ENCODE assay signal across 19 mouse cellular contexts in genomic region chr17:67979248-67979647, GRCm38 (mm10). TPM values are rescaled to one million over a fixed set of nuclear protein-coding genes. Genes with fewer than 3 reads are reported as not detected.
A peak's percentile ranks its signal among the peaks of the same experiment; 100 is the strongest.
DNase-seq lines count a peak whose midpoint lies in the region; ATAC-seq and TF ChIP-seq lines count a peak whose summit lies in the region.
"Had no signal": no experiment of that assay in that cellular context is flagged by ENCODE, and none has a peak within 500 bp of the region (broad histone marks: within the 10 kb centered on the region; RNA-seq: fewer than 3 reads in every experiment).

No protein-coding gene starts in this region.

- H3K4me2 ChIP-seq in embryonic facial prominence, embryonic 13.5 days = no peak overlapping the region
- H3K4me2 ChIP-seq in kidney, embryonic 15.5 days = no peak overlapping the region
- no peak overlapping the region for H3K4me2 ChIP-seq in intestine, embryonic 15.5 days (replicated peaks)
- H3K4me2 ChIP-seq: hindbrain, embryonic 13.5 days; limb, embryonic 15.5 days; neural tube, embryonic 15.5 days had no signal

- no peaks in the 10 kb centered on the region for H3K9me3 ChIP-seq in embryonic facial prominence, embryonic 13.5 days
- no peaks in the 10 kb centered on the region for H3K9me3 ChIP-seq in embryonic facial prominence, embryonic 10.5 days
- no peaks in the 10 kb centered on the region for H3K9me3 ChIP-seq in kidney, embryonic 15.5 days (replicated peaks)
- no peaks in the 10 kb centered on the region for H3K9me3 ChIP-seq in intestine, embryonic 15.5 days
- H3K9me3 ChIP-seq: hindbrain, embryonic 13.5 days; limb, embryonic 15.5 days; neural tube, embryonic 15.5 days had no signal

- H3K9ac ChIP-seq in embryonic facial prominence, embryonic 13.5 days = no peak overlapping the region
- no peak overlapping the region for H3K9ac ChIP-seq in kidney, embryonic 15.5 days
- no peak overlapping the region for H3K9ac ChIP-seq in intestine, embryonic 15.5 days
- H3K9ac ChIP-seq: hindbrain, embryonic 13.5 days; limb, embryonic 15.5 days; liver, postnatal 0 days; neural tube, embryonic 15.5 days had no signal

- ATAC-seq in embryonic facial prominence, embryonic 13.5 days (ENCODE audit: insufficient number of reproducible peaks, insufficient read depth, low FRiP score, low TSS enrichment, low read depth) = no peak
- ATAC-seq in kidney, embryonic 15.5 days (replicated peaks; ENCODE audit: low FRiP score) = no peak
- ATAC-seq in intestine, embryonic 15.5 days = 0 out of 2 replicates have a peak, but pooled peaks have one; percentile 21
- ATAC-seq: forebrain, embryonic 14.5 days; liver, postnatal 0 days had no signal

- no peak for TF ChIP-seq POLR2A in thymus, adult 2 months (IDR thresholded peaks at IDR 0.05; ENCODE audit: control insufficient read depth, extremely low read depth, insufficient read depth, low read length, poor library complexity)

- no peak overlapping the region for H3K4me3 ChIP-seq in embryonic facial prominence, embryonic 13.5 days
- no peak overlapping the region for H3K4me3 ChIP-seq in embryonic facial prominence, embryonic 10.5 days
- H3K4me3 ChIP-seq in kidney, embryonic 15.5 days (replicated peaks) = no peak overlapping the region
- H3K4me3 ChIP-seq in intestine, embryonic 15.5 days (replicated peaks) = no peak overlapping the region
- no peak overlapping the region for H3K4me3 ChIP-seq in thymus, adult 2 months (ENCODE audit: control insufficient read depth, insufficient read depth, low read length)
- H3K4me3 ChIP-seq: heart, adult 2 months; hindbrain, embryonic 13.5 days; layer of hippocampus, adult 2 months; left cerebral cortex, adult 2 months; limb, embryonic 15.5 days; neural tube, embryonic 15.5 days had no signal

- H3K4me1 ChIP-seq in embryonic facial prominence, embryonic 13.5 days = peaks cover 48% of the 10 kb centered on the region
- H3K4me1 ChIP-seq in embryonic facial prominence, embryonic 10.5 days = peaks cover 52% of the 10 kb centered on the region
- H3K4me1 ChIP-seq in kidney, embryonic 15.5 days = peaks cover 20% of the 10 kb centered on the region
- H3K4me1 ChIP-seq in intestine, embryonic 15.5 days (replicated peaks) = peaks cover 21% of the 10 kb centered on the region; the same call in 1 of the 2 replicates
- no peaks in the 10 kb centered on the region; the same call in 1 of the 2 replicates for H3K4me1 ChIP-seq in thymus, adult 2 months (replicated peaks; ENCODE audit: control insufficient read depth, insufficient read depth, low read length)
- H3K4me1 ChIP-seq: hindbrain, embryonic 13.5 days had no signal

- DNase-seq in embryonic facial prominence, embryonic 10.5 days (ENCODE audit: low spot score) = no peak
- no peak for DNase-seq in kidney, postnatal 4 days
- DNase-seq in 3T3-L1 (ENCODE audit: low read depth, low spot score) = peak; percentile 93
- no peak for DNase-seq in thymus, adult 2 months
- no peak for DNase-seq in layer of hippocampus, postnatal 10 days (ENCODE audit: low spot score in 2 of 2)
- DNase-seq: thymus, postnatal 14 days had no signal

- H3K27me3 ChIP-seq in embryonic facial prominence, embryonic 13.5 days = no peaks in the 10 kb centered on the region
- H3K27me3 ChIP-seq in embryonic facial prominence, embryonic 10.5 days (replicated peaks; ENCODE audit: low read depth, poor library complexity, severe bottlenecking) = no peaks in the 10 kb centered on the region
- no peaks in the 10 kb centered on the region for H3K27me3 ChIP-seq in kidney, embryonic 15.5 days
- H3K27me3 ChIP-seq in intestine, embryonic 15.5 days (replicated peaks) = no peaks in the 10 kb centered on the region
- no peaks in the 10 kb centered on the region for H3K27me3 ChIP-seq in thymus, adult 2 months (ENCODE audit: control insufficient read depth, insufficient read depth, low read length)
- H3K27me3 ChIP-seq: hindbrain, embryonic 13.5 days; limb, embryonic 15.5 days; neural tube, embryonic 15.5 days had no signal

- TF ChIP-seq CTCF in thymus, adult 2 months (IDR thresholded peaks at IDR 0.05; ENCODE audit: borderline replicate concordance, control insufficient read depth, extremely low read depth, insufficient read depth, low read length, poor library complexity) = no peak

- 0 out of 2 replicates have a peak overlapping the region, but pooled peaks have one; percentile 5 for H3K27ac ChIP-seq in embryonic facial prominence, embryonic 13.5 days
- H3K27ac ChIP-seq in embryonic facial prominence, embryonic 10.5 days (replicated peaks) = no peak overlapping the region; the same call in 1 of the 2 replicates
- H3K27ac ChIP-seq in kidney, embryonic 15.5 days = peak overlapping the region; percentile 70
- H3K27ac ChIP-seq in intestine, embryonic 15.5 days = peak overlapping the region; percentile 36
- H3K27ac ChIP-seq in thymus, adult 2 months (ENCODE audit: control insufficient read depth, insufficient read depth, low read length) = no peak overlapping the region
- H3K27ac ChIP-seq: heart, adult 2 months; hindbrain, embryonic 13.5 days; layer of hippocampus, adult 2 months; left cerebral cortex, adult 2 months; neural tube, embryonic 15.5 days had no signal

- WGBS in embryonic facial prominence, embryonic 13.5 days = 76% methylated on average over 5 of the region's 5 CpGs
- WGBS in embryonic facial prominence, embryonic 10.5 days = 84% methylated on average over 5 of the region's 5 CpGs
- WGBS in kidney, embryonic 15.5 days = 63% methylated on average over 5 of the region's 5 CpGs
- 51% methylated on average over 5 of the region's 5 CpGs for WGBS in intestine, embryonic 15.5 days
- WGBS in thymus, adult 2 months = 88% methylated on average over 5 of the region's 5 CpGs

- H3K36me3 ChIP-seq in embryonic facial prominence, embryonic 13.5 days = no peaks in the 10 kb centered on the region
- H3K36me3 ChIP-seq in embryonic facial prominence, embryonic 10.5 days (replicated peaks) = no peaks in the 10 kb centered on the region; the same call in 1 of the 2 replicates
- H3K36me3 ChIP-seq in kidney, embryonic 15.5 days = no peaks in the 10 kb centered on the region
- no peaks in the 10 kb centered on the region for H3K36me3 ChIP-seq in intestine, embryonic 15.5 days
- H3K36me3 ChIP-seq in thymus, adult 2 months (ENCODE audit: control insufficient read depth, insufficient read depth, low read length) = no peaks in the 10 kb centered on the region
- H3K36me3 ChIP-seq: hindbrain, embryonic 13.5 days; limb, embryonic 15.5 days; neural tube, embryonic 15.5 days had no signal

RNA-seq across cellular contexts. Expression of gene Arhgap28, which starts 24.7 kb away (rescaled TPM):
- polyA plus RNA-seq in embryonic facial prominence, embryonic 13.5 days (2015; fragmentation: Nextera tagmentation; extraction: Ambion mirVana) = 56.6 and 68.0 TPM in 2 replicates
- polyA plus RNA-seq in embryonic facial prominence, embryonic 10.5 days (2016; fragmentation: Nextera tagmentation; extraction: Ambion mirVana) = 55.7 and 57.5 TPM in 2 replicates
- polyA plus RNA-seq in kidney, embryonic 15.5 days (2015; fragmentation: Nextera tagmentation; extraction: Ambion mirVana) = 22.1 and 26.0 TPM in 2 replicates
- polyA plus RNA-seq in intestine, embryonic 15.5 days (2015; fragmentation: Nextera tagmentation; extraction: Ambion mirVana) = 17.5 and 19.1 TPM in 2 replicates
- polyA plus RNA-seq in thymus, adult 2 months (2012; rRNA removed) = 0.77 and 0.78 TPM in 2 replicates
- 1 to 10 TPM; 1.5 to 1.6 TPM for total RNA-seq in layer of hippocampus, postnatal 10 days (2021)
- total RNA-seq: megakaryocyte-erythroid progenitor cell, adult 5-6 weeks; monocyte, adult 5-6 weeks had no signal

Comparison
In these comparisons a context has a peak if more than half of its experiments do, and no peak if none do; other contexts are left out.
1. H3K27ac ChIP-seq: peak in embryonic facial prominence, embryonic 13.5 days (single experiment), kidney, embryonic 15.5 days (single experiment) and intestine, embryonic 15.5 days (single experiment); none in embryonic facial prominence, embryonic 10.5 days (single experiment) and thymus, adult 2 months (single experiment).
2. RNA of gene Arhgap28, which starts 24.7 kb away (polyA plus RNA-seq): 55.7 to 57.5 TPM in embryonic facial prominence, embryonic 10.5 days, 56.6 to 68.0 TPM in embryonic facial prominence, embryonic 13.5 days, 22.1 to 26.0 TPM in kidney, embryonic 15.5 days and 17.5 to 19.1 TPM in intestine, embryonic 15.5 days; 0.77 to 0.78 TPM in thymus, adult 2 months; every median in the first group is over 10 times any median in the second.